Mouse (Mus musculus): ENCODE data around the gene Zfp280d. TPM values are rescaled to one million over a fixed set of nuclear protein-coding genes. Genes with fewer than 3 reads are reported as not detected.
A peak's percentile ranks its signal among the peaks of the same experiment; 100 is the strongest.
"Not testable (repeated sequence)": the region's sequence is repeated elsewhere in the genome, so short reads cannot be mapped to it uniquely, and the experiment has no call there.

Gene Zfp280d
- total RNA-seq, 2 experiments from 2014 or later = 46.4 to 48.8 TPM

DNA sequence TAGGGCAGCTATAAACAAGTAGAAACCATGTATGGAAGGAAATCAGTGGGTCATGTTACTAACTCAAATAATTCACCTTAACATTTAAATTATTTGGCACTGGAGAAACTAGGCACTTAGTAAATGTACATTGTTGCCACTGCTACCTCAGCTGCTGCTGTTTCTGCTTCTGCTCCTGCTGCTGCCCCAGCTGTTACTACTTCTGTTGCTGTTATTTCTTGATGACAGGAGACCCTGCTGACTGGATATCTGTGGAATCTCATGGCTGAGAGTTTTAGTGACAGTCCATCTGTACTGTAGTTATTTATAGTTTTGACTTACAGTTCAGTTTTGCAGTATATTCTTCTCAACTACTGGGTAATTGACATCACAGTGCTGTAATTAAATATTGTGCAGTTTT lies 69.2 kb downstream of the Zfp280d start:
- no peak for ATAC-seq (replicated peaks; ENCODE audit: poor library complexity, severe bottlenecking)

- no peak for ATAC-seq (replicated peaks; ENCODE audit: poor library complexity, severe bottlenecking)
These were observed 97.7 kb downstream of the Zfp280d start for GRCm38 (mm10) chr9:72372359-72372758.

- ATAC-seq (replicated peaks; ENCODE audit: poor library complexity, severe bottlenecking) = no peak
These were observed 99.4 kb downstream of the Zfp280d start for GRCm38 (mm10) chr9:72374074-72374473.

DNA sequence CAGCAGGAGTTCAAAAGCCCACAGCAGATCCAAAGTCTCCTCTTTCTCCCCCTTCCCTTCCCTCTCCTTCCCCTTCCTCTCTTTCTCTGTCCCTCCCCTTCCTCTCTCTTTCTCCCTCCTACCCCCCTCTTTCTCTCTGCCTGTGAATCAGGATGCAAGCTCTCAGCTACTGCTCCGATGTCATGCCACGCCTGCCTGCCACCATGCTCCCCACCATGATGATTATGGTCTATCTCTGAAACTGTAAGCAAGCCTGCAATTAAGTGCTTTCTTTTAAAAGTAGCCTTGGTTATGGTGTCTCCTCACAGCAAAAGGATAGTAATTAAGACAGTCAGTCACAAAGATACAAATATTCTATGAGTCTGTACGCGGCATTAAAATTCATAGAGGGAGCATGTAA lies 100.3 kb downstream of the Zfp280d start:
- no peak for ATAC-seq (replicated peaks; ENCODE audit: poor library complexity, severe bottlenecking)

DNA sequence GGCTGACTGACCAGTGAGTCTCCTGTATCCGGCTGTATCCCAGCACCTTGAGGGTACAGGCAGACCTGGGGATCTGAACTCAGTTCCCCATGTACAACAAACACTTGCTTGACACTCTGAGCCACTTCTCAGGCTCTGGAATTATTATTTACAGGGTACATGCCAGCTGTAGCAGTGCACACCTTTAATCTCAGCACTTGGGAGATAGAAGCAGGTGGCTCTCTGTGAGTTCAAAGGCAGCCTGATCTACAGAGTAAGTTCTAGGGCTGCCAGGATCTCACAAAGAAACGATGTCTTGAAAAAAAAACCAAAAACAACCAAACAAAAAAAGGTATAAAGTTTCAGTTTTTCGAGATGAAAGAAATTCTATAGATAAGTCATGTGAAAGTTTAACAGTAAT lies 101.0 kb downstream of the Zfp280d start:
- ATAC-seq (replicated peaks; ENCODE audit: poor library complexity, severe bottlenecking) = no peak

GRCm38 (mm10) chr9:72385786-72386185 lies 111.1 kb downstream of the Zfp280d start:
- no peak for ATAC-seq (replicated peaks; ENCODE audit: poor library complexity, severe bottlenecking)

- no peak for ATAC-seq (replicated peaks; ENCODE audit: poor library complexity, severe bottlenecking)
These were observed 114.3 kb downstream of the Zfp280d start for GRCm38 (mm10) chr9:72388934-72389333.

GRCm38 (mm10) chr9:72389431-72390002 lies 114.9 kb downstream of the Zfp280d start:
- no peak for ATAC-seq (replicated peaks; ENCODE audit: poor library complexity, severe bottlenecking)

GRCm38 (mm10) chr9:72390321-72391077 lies 115.8 kb downstream of the Zfp280d start:
- ATAC-seq (replicated peaks; ENCODE audit: poor library complexity, severe bottlenecking) = no peak

GRCm38 (mm10) chr9:72392686-72393085 lies 118.0 kb downstream of the Zfp280d start:
- ATAC-seq (replicated peaks; ENCODE audit: poor library complexity, severe bottlenecking) = no peak

DNA sequence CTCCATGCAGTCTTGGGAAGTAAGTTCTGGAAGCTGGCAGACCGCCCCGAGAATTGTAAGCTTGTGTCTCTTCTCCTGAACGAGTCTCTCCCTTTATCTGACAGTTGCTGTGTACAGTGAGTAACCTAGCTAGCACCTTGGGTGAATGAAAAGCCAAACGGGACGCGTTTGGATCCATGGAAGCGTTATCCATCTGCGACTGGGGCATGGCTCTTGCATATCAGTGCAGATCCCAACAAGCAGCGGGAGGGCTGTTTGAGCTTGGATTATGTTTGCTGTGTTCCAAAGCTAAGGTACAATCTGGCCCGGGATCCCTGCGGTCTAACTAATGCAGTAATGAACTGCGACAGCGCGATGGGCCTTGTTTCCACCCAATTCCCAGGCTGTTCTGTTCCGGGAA lies 118.6 kb downstream of the Zfp280d start:
- ATAC-seq (replicated peaks; ENCODE audit: poor library complexity, severe bottlenecking) = no peak

- ATAC-seq (replicated peaks; ENCODE audit: poor library complexity, severe bottlenecking) = no peak
These were observed 119.2 kb downstream of the Zfp280d start for GRCm38 (mm10) chr9:72393869-72394341.

GRCm38 (mm10) chr9:72400121-72400520 lies 125.5 kb downstream of the Zfp280d start:
- ATAC-seq (replicated peaks; ENCODE audit: poor library complexity, severe bottlenecking) = peak; percentile 25; the same call in 1 of the 2 replicates

- not testable (repeated sequence) for ATAC-seq (replicated peaks; ENCODE audit: poor library complexity, severe bottlenecking)
These were observed 127.1 kb downstream of the Zfp280d start for GRCm38 (mm10) chr9:72401769-72402168.

DNA sequence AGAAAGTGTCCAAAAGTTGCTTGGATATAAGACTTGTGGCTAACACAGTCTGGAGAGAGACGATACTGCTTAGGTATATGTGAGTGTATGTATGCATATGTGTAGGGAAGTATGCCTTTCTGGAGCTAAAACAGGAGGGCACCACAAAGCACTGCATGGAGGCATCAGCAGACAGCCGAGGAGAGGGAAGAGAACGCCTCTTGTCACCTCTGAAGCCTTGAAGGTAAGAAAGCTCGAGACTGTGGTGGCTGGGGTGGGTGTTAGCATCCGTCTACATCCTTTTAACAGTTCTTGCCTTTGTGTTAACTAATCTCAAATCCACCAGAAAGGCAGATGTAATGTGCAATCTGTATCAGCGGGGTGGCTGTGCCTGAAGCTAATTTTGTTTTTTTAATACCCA lies 128.8 kb downstream of the Zfp280d start:
- ATAC-seq (replicated peaks; ENCODE audit: poor library complexity, severe bottlenecking) = no peak

DNA sequence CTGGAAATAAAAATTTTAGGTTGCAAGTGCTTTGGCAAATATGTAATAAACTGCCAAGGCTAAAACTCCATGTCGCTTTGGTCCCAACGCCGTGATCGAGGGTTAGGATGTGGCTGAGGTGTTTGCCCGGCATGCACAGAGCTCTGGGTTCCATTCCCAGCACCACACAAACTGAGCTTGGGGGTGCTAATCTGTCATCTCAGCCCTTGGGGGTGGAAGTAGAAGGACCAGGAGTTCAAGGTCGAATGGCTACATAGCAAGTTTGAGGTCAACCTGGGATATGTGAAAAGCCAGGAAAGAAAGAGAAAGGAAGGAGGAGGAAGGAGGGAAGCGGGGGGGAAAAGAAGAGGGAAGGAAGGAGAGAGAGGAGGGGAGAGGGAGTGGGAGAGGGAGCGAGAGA lies 129.8 kb downstream of the Zfp280d start:
- ATAC-seq (replicated peaks; ENCODE audit: poor library complexity, severe bottlenecking) = no peak

GRCm38 (mm10) chr9:72404934-72405333 lies 130.3 kb downstream of the Zfp280d start:
- ATAC-seq (replicated peaks; ENCODE audit: poor library complexity, severe bottlenecking) = no peak

DNA sequence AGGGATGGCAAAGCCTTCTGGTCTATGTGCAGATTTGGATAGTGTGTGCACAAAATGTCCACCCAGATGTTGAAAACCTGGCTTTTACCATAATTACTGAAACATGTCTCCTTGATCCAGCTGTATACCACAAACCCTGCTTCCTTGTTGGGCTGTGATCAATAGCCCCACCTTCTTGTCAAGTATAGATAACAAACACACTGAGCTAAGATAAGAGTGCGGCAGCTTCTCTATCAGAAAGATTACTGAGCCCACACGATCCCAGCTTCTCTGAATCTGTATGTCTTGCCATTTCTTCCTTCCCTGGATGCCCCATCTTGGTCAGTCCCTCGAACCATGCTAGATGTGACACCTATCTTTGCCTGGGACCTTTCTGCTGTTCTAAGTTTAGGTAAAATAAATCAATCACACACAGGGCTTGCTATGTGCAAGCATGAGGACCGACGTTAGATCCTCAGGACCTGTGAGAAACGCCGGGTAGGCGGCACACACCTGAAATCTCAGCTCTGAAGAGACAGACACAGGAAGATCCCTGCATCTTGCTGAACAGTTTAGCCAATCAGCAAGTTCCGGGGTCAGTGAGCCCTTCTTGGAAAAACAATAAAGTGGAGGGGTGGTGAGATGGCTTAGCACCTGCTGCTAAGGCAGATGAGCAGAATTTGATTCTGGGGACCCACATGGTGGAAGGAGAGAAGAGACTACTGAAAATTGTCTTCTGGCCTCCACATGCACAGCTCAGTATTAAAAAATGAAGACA lies 131.4 kb downstream of the Zfp280d start:
- ATAC-seq (replicated peaks; ENCODE audit: poor library complexity, severe bottlenecking) = no peak

DNA sequence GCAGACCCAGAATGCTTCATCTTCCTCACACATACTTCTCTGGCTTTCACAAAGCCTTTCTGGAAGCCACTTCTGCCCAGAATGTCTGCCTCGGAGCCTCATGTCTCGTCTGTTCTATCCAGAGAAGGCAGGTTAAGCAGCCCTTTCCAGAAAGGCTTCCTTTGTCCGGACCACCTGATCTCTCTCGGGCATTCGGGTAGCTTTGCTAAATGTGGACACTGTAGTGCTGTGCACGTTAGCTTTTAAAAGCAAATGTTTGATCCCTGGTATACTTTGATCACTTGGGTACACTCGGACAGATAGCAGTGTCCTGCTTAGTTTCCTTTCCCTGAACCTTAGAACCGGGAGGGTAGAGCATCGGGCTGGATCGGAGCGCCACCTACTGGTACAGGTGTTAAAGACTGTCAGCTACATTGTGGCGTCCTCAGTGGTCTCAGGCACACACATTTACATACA lies 133.5 kb downstream of the Zfp280d start:
- ATAC-seq (replicated peaks; ENCODE audit: poor library complexity, severe bottlenecking) = peak; percentile 84

GRCm38 (mm10) chr9:72409381-72410225 lies 134.9 kb downstream of the Zfp280d start:
- ATAC-seq (replicated peaks; ENCODE audit: poor library complexity, severe bottlenecking) = peak; percentile 79
